Mouse (Mus musculus): ENCODE measurements around the gene Sla2.
"Not testable (repeated sequence)": the region's sequence is repeated elsewhere in the genome, so short reads cannot be mapped to it uniquely, and the experiment has no call there.

The Sla2 gene

DNA sequence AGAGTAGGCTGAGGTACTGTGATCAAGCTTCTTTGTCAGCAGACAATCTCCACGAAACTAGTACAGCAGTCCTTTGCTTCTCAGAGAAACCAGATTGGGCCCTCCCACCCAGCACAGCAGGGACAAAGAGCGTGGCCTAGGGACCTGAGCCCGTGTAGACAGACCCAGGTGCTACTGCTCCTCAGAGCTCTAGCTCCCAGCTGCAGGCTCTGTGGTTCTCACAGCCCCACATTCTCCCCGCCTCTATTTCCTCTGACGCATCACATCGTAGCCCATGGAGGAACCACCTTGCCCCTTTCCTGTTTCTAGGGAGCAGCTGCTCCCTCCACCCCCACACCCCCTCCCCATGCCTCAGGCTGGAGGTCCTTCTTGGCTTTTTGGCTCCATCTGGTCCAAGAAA, at the start of gene Sla2:
TSS of gene Sla2 (minus strand) at position 176 of the 400 bp plus-strand sequence.
- DNase-seq (ENCODE audit: low spot score in 2 of 2), result no peak

DNA sequence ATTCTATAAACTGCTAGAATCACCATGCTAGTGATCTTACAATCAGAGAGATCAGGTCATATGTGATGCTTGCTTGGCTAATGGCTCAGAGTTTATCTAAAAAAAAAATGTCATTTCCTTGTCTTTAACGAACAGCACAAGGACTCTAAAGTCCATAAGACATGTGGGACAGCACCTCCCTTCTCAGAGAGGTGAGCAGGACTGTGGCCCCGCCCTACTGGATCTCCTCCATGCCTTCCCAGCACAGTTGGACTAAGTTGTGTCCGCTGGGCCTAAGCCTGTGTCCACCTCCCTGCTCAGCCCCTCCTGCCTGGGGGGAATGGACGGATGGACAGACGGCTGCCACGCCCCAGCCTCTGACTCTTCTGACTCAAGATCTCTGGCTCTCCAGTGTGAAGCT, 48.0 kb upstream of the Sla2 start:
- no peak for DNase-seq (ENCODE audit: low spot score in 2 of 2)

DNA sequence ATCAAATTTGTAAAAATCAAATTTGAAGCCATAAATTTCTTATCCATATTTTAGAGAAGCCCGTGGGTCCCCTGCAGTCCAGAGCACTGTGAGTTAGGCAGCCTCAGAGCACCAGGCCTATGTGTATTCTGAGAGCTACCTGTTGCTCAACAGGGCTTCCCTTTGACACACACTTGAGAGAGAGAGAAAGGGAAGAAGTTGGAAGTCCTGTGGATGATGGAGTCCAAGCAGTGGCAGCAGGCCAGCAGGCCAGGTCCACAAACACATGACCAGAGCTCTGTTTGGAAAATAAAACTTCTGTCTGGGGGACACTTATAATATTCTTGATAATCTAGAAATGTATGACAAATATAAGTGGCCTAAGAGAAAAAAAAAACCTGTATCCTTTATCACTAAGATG, 46.4 kb upstream of the Sla2 start:
- no peak for DNase-seq (ENCODE audit: low spot score in 2 of 2)

DNA sequence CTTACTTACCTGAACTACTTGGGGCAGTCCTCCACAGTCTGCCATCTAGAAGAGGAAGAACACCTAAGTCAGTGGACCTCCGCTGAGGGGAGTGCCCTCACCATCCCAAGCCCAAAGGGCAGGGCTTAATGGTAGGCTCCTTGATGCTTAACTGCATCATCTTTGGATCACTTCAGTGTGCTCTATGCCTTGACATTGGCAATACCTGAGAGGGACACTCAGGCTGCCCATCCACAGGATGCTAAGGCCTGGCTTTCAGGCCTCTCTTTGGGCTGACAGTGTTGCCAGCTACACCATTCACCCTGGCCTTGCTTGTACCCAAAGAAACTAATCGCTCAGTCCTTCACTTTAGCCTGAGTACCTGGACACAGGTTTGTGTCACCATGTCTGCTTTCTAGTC, 44.4 kb upstream of the Sla2 start:
- no peak for DNase-seq (ENCODE audit: low spot score in 2 of 2)

DNA sequence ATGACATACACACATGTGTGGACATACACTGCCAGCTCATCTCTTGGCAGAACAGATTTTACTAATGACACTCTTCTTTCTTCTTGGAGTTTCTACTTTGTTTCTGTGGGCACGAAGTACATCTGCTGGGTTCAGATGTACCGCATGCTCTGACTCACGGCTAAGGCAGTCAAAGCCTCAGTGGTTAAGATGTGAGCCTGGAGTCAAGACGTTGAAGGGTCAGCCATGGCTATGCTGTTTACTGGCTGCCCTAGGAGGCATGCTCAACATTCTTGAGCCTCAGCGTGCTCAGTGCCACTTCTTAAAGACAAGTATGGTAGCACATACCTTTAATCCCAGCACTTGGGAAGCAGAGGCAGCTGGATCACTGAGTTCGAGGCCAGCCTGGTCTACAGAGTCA, 43.6 kb upstream of the Sla2 start:
- no peak for DNase-seq (ENCODE audit: low spot score in 2 of 2)

DNA sequence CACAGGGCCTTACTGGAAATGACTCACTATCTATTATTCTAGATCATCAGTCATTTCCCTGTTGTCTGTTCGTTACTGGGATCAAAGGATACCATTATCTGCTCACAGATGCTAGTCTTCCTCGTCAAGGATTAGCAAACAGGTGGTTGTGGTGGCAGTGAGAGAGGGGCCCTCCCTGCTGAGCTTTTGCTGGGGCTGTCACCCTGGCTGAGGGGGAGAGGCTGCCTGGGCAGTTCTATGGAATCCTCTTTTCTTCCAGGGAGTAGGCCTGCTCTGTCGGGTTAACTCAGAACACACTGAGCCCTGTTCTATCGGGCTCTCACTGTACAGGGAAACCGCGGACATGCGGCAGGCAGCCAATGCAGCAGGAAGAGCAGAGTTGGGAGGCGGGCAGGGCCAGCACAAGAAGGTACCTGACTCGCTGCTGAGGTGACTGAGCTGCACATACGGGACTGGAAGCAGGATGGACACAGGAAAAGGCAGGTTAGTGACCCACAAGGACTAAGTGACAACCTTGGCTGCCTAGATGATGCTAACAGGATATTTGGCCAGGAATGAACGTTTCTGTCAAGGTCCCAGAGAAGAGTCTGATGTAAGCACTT, 42.6 kb upstream of the Sla2 start:
- DNase-seq (ENCODE audit: low spot score in 2 of 2), result no peak

DNA sequence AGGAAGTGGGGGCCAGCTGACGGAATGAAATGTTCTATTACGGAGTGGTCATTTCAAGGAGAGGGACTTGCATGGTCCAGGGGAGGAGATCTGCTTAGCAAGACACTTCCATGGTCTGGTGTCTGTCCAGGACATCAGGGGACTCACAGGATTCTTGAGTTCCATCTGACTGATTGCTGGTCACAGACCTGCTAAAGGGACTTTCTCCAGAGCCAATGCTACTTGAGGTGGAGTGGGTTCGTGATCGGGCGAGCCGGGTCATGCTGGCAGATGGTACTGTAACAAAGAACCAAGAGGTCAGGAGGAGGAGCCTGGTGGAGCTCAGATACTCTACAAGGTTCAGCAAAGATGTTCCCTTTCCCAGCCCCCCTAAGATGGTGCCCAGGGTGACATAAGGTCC, 41.6 kb upstream of the Sla2 start:
- DNase-seq (ENCODE audit: low spot score in 2 of 2), result no peak

DNA sequence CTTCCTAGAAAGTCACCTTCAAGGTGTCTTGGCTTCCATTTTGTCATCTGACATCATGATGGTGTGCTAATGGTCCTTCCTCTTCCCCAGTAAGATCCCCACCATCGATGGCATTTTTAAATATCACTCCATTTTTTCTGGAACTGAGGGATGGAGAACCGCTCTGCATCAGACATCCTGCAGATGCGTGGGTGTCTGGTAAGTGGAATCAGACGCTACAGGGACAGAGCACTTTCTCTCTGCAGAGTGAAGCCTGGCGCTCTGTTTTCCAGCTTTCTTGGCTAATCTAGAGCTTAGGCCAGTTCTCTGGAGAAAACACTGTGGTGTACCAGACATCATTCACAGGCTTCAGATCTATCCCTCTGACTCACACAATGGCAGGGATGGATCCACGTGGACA, 40.7 kb upstream of the Sla2 start:
- no peak for DNase-seq (ENCODE audit: low spot score in 2 of 2)

DNA sequence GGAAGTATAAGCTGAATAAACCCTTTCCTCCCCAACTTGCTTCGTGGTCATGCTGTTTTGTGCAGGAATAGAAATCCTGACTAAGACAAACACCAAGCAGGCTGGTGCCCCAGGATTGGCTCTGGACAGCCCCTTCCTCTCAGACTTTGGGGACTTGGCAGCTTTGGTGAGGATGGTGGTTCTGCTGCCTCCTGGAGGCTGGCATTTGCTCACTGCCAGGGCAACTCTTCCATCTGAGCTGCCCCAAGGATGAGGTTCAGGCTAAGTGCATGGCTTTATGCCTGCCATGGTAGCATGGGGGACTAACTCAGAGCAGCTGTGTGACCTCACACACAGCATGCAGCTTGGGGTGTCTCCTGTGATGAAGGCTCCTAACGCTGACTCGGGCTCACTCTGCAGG, 38.6 kb upstream of the Sla2 start:
- not testable (repeated sequence) for DNase-seq (ENCODE audit: low spot score in 2 of 2)

DNA sequence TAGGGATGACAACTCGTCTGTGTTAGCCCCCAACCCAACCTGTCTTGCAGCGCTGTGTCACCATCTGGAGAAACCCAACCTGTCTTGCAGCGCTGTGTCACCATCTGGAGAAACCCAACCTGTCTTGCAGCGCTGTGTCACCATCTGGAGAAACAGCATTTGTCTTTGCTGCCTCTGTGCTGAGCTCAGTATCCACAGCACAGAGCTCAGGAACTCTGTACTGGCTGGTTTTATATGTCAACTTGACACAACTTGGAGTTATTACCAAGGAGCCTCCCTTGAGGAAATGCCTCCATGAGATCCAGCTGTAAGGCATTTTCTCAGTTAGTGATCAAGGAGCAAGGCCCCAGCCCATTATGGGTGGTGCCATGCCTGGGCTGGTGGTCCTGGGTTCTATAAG, 38.1 kb upstream of the Sla2 start:
- DNase-seq (ENCODE audit: low spot score in 2 of 2), result not testable (repeated sequence)

DNA sequence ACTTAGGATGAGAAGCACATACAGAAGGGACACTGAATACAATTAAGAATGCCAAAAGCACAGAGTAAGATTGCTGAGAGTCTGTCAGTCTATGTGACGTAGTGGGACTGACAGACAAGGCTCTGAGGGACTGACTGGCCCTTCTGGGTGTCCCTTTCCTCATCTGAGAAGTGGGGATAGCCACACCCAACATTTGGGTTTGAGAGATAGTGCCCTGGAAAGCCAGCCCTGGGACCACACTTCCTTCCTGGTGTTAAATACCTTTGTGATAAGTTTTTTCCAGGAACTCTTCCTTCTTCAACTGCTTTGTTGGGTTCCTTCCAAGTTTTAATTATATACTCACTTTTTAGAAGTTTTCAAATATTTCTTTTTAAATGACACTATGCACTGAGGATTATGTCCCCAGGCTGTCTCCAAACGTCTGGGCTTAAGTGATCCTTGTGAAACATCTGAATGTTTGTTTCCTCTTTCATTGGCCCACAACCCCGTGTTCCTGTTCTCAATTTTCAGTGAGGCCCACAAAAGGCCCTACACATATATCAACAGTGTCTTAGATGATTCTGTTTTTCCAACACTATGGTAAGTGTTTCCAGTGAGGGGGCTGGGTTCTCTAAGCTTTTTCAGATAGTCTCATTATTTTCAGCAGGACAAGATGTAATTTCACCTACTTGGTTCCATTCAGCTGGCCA, 37.4 kb upstream of the Sla2 start:
- no peak for DNase-seq (ENCODE audit: low spot score in 2 of 2)

DNA sequence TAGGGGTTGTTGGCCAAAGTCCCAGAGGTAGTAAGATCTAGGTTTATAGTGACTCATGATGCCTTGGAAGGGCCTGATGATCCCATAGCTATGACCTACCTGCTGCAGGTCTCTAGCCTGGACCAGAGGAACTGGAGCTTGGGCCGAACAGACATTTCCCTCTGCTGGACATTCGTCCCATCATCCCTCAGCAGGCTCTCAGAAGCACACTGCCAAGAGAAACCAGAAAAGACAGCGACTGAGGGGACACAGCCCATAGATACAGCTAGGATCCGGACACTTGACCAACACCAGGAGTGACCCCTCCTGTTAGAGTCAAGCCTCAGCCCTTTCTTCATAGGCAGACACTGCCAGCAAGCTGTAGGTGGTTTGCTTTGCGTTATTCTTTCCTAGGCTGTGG, 36.1 kb upstream of the Sla2 start:
- no peak for DNase-seq (ENCODE audit: low spot score in 2 of 2)

DNA sequence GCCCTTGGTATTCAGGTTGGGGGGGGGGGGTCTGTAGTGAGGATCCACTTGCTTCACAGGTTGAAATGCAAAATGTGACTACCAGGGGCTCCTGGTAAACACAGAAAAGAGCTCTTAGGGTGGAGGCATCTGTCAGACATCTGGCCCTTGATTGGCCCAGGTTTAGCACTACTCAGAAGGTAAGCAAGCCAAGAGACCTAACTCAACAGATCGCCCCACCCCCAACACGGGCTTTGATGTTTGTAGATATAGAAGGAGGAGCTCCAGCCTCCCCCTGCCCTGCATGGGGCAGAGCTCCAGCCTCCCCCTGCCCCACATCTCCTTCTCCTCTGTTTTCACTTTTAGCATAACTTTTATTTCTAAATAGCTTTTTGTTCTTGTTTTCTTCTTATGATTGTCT, 32.8 kb upstream of the Sla2 start:
- DNase-seq (ENCODE audit: low spot score in 2 of 2), result no peak

DNA sequence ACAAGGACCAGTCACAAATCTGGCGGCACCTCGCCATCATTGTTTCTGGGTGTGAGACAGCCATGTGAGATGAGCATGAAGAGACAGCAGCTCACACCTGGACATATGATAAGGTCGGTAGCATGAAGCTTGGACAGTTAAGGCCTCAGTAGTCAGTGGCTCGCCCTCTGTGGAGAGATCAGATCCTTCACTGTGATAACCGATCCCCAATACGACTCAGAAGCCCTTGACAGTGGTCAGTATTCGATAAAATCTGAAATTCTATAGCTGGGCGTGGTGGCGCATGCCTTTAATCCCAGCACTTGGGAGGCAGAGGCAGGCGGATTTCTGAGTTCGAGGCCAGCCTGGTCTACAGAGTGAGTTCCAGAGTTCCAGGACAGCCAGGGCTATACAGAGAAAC, 32.2 kb upstream of the Sla2 start:
- not testable (repeated sequence) for DNase-seq (ENCODE audit: low spot score in 2 of 2)

DNA sequence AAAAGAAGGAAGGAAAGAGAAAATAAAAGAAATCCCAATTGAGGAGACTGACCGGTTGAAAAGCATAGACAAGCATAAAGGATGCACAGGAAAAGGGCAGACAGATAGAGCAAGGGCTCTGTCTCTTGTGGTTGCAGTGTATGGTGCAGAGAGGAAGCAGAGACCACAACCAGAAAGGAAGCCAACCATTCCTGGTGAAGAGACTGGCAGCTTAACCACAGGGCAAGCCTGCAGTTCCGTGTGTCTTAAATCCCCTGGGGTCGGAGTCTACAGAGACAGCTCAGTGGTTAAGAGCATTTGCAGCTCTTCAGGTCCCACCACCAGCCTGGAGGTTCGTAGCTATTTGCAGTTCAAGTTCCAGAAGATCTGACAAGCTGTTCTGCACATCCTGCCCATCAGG, 31.6 kb upstream of the Sla2 start:
- DNase-seq (ENCODE audit: low spot score in 2 of 2), result no peak

DNA sequence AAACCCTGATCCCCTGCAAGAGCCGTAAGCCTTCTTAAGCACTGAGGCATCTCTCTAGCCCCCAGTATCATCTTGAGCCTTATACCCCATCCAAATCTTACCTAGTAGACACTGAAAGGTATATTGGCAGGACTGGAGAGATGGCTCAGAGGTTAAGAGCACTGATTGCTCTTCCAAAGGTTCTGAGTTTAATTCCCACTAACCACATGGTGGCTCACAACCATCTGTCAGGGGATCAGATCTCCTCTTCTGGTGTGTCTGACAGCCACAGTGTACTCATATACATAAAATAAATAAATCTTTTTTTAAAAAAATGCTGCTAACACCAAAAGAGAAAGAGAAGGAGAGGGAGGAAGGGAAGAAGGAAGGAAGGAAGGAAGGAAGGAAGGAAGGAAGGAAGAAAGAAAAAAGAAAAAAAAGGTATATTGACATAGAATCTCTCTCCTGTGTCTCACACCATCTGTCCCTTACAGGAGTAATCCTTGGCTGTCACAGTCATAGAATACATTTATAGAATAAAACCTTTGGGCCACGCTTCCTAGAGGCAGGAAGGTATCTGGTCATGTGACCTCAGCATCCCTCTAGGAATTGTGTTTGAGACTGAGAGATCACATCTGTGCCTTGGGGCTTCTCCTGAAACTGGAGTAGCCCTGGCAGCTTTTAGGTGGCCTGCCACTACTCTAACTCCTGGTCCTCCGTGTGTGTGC, 29.6 kb upstream of the Sla2 start:
- DNase-seq (ENCODE audit: low spot score in 2 of 2), result no peak

DNA sequence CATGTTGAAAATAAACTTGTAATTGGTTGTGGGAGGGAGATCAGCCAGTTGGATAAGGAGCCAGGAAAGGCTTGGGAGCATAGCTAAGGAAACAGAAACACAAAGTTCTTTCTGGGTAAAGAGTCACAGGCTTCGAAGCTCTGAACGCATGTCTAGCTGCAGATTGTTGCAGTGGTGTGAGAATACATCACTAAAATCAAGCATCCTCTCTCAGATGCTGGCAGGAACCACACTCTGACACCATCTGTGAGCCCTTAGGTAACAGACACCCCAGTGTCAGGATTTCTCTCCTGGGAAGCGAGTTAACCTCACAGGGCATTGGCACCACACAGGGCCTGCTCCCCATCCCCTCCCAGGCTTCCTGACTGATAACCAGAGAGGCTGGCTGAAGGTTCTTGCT, 28.6 kb upstream of the Sla2 start:
- DNase-seq (ENCODE audit: low spot score in 2 of 2), result no peak

DNA sequence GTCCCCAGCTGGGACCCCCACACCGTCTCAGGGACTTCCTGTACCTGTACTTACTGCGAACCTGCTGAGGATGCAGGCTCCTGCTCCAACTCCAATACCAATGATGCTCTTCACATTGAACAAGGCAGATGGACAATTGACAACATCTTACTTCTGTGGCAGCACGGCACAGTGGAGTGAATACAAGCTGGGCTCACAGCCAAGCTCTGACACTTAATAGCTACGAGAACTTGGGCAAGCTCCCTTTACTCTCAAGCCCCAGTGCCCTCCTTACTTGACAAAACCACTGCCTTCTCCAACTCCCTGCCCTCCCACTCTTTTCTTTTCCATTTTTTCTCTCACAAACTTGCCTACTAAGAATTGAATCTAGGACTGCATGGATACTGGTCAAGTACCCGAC, 26.2 kb upstream of the Sla2 start:
- no peak for DNase-seq (ENCODE audit: low spot score in 2 of 2)

DNA sequence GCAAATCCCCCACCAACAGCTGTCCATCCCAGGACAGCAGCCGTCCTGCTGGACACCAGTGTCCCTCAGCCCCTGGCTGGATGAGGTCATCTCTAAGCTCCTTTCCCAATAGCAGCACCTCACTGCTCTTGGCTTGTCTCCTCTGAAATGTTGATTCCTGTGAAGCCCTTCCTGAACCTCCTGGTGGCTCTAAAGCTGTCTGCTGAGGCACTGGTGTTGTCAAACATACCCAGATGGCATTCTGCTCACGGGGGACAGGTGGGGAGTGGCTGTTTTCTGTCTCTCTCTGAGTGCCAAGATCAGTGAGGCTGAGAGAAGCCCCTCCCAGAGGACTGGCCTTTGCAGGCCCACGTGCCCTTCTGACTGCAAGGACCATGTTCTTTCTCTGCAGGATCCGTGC, 18.9 kb upstream of the Sla2 start:
- DNase-seq (ENCODE audit: low spot score in 2 of 2), result not testable (repeated sequence)

DNA sequence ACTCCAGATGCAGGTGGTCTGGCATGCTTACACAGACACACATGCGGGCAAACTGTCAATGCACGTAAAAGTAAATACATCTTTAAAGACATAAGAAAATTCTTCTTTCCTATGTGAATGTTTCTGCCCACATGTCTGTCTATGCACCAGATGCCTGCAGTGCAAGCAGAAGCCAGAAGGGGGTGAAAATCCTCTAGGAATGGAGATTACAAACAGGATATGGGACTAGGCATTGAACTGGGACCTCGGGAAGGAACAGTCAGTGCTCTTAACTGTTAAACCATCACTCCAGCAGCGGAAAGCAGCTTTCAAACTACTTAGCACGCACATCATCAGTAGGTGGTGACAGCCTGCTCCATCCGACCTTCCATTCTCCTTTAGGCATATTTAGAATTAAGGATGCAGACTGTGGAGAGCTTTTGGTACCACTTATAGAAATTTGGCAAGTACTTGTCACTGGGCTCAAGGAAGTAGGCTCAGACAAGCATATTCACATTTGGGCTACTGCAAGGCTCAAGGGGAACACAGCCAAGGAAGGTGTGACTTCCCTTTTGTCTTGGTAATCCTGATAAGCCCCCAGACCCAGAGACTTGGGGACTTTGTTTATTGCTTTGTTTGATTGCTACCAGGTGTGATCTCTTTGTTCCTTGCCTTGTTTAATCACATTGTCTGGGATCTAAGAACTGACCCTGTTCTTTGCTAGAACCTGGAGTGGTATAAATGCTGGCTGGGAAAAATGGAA, 18.2 kb upstream of the Sla2 start:
- DNase-seq (ENCODE audit: low spot score in 2 of 2), result peak in 1 of 2 experiments; percentile 79

DNA sequence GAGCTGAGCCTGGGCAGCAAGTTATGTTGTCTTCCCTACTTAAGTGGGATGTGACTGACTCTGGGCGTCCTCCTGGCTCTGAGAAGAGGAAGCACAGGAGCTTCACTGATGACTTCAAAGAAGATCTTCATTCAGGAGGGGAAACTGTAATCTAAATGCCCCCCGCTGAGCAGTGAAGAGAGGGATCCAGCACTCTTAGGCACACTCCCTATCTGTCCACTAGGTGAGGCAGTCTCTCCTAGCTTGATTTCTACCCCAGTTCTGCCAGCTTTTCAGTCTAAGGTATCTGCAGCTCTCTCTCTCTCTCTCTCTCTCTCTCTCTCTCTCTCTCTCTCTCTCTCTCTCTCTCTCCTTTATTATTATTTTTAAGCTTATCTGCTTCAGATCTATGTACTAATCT, 16.4 kb upstream of the Sla2 start:
- DNase-seq (ENCODE audit: low spot score in 2 of 2), result no peak

DNA sequence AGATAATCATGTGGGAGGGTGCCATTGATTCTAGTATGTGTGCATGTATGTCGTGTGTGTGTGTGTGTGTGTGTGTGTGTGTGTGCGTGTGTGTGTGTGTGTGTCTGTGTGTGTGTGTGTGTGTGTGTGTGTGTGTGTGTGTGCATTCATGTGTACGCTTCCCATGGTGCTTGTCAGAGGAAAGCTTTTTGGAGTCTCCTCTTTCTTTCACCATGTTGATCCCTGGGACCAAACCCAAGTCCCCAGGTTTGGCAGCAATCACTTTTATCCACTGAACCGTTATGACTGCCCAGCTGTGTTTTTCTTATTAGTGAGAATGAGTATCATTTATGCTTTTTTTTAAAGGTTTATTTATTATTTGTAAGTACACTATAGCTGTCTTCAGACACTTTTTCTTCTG, 15.4 kb upstream of the Sla2 start:
- not testable (repeated sequence) for DNase-seq (ENCODE audit: low spot score in 2 of 2)

DNA sequence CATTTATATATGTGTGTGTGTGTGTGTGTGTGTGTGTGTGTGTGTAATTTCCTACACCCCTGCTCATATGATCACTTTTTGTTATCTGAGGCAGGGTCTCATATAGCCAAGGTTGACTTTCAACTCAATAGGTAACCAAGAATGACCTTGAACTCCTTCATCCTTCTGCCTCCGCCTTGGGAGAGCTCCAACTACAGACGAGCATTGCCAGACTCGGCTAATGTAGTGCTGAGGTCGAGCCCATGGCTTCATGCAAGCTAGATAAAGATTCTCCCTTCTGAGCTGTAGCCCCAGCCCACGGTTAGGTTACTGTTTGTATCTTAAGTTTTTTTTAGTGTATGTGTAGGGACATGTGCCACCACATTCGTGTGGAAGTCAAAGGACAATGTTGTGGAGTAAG, 14.9 kb upstream of the Sla2 start:
- no peak for DNase-seq (ENCODE audit: low spot score in 2 of 2)
